Mouse (Mus musculus) lung, postnatal 0 days (tissue): Measurements from ENCODE around the gene Gucy2f.

Experiments used
- CTCF ChIP-seq: IDR thresholded peaks from 2 replicates; pipeline ENCODE4 v1.5.1; 2016; ENCODE audit warnings: antibody characterized with exemption, mild to moderate bottlenecking
- EP300 ChIP-seq: IDR thresholded peaks from 2 replicates; pipeline ENCODE4 v1.6.1; 2016; ENCODE audit warnings: antibody characterized with exemption, mild to moderate bottlenecking, control low read depth

GRCm38 (mm10) chrX:142245682-142246327 lies 49.1 kb upstream of the Gucy2f start:
- TF ChIP-seq CTCF (no peak), EP300 (no peak)
